Mouse (Mus musculus) cerebellum, postnatal 14 days (tissue): ENCODE measurements at regions not wholly inside any gene's neighbourhood (a gene's known extent, or its start where the extent isn't known, plus 50 kb on each side); places are given as distances from the start of the nearest gene placed in this dataset.
A peak's percentile ranks its signal among the peaks of the same experiment; 100 is the strongest.

ENCODE experiments used
- DNase-seq, 2 experiments: peaks; one replicate each; pipeline ENCODE4 v3.0.0; 2021; ENCODE audit warnings: mixed read lengths in 2 of 2

GRCm38 (mm10) chr1:128779586-128780158, 187.6 kb upstream of the Cxcr4 start:
- DNase-seq: no peak

GRCm38 (mm10) chr1:128772440-128772839, 180.3 kb upstream of the Cxcr4 start:
- DNase-seq: no peak

GRCm38 (mm10) chr1:128770786-128771185, 178.7 kb upstream of the Cxcr4 start:
- DNase-seq: no peak

GRCm38 (mm10) chr1:128767991-128768390, 175.9 kb upstream of the Cxcr4 start:
- no peak for DNase-seq

- no peak for DNase-seq
Measured at GRCm38 (mm10) chr1:128767415-128767814, 175.3 kb upstream of the Cxcr4 start.

GRCm38 (mm10) chr1:128766894-128767268, 174.8 kb upstream of the Cxcr4 start:
- DNase-seq: no peak

GRCm38 (mm10) chr1:128766193-128766893, 174.2 kb upstream of the Cxcr4 start:
- DNase-seq: peak in 1 of 2 experiments; percentile 23

GRCm38 (mm10) chr1:128765626-128766025, 173.5 kb upstream of the Cxcr4 start:
- no peak for DNase-seq

- no peak for DNase-seq
Measured at GRCm38 (mm10) chr1:128765142-128765541, 173.0 kb upstream of the Cxcr4 start.

GRCm38 (mm10) chr1:128762854-128763253, 170.8 kb upstream of the Cxcr4 start:
- no peak for DNase-seq

- no peak for DNase-seq
Measured at GRCm38 (mm10) chr1:128762076-128762475, 170.0 kb upstream of the Cxcr4 start.

GRCm38 (mm10) chr1:128758802-128759481, 166.8 kb upstream of the Cxcr4 start:
- DNase-seq: no peak

GRCm38 (mm10) chr1:128758294-128758801, 166.3 kb upstream of the Cxcr4 start:
- DNase-seq: no peak

- no peak for DNase-seq
Measured at GRCm38 (mm10) chr1:128753427-128754012, 161.4 kb upstream of the Cxcr4 start.

- DNase-seq: no peak
Measured at GRCm38 (mm10) chr1:128749437-128749994, 157.4 kb upstream of the Cxcr4 start.

GRCm38 (mm10) chr1:128747196-128747790, 155.2 kb upstream of the Cxcr4 start:
- DNase-seq: peak; percentile 19 to 31

- peak in 1 of 2 experiments; percentile 38 for DNase-seq
Measured at GRCm38 (mm10) chr1:128746461-128747009, 154.4 kb upstream of the Cxcr4 start.

GRCm38 (mm10) chr1:128740616-128741015, 148.5 kb upstream of the Cxcr4 start:
- peak in 1 of 2 experiments; percentile 12 for DNase-seq

GRCm38 (mm10) chr1:128738152-128738551, 146.1 kb upstream of the Cxcr4 start:
- DNase-seq: peak; percentile 89

GRCm38 (mm10) chr1:128734857-128735256, 142.8 kb upstream of the Cxcr4 start:
- no peak for DNase-seq

GRCm38 (mm10) chr1:128731445-128731844, 139.4 kb upstream of the Cxcr4 start:
- no peak for DNase-seq

GRCm38 (mm10) chr1:128724433-128725091, 132.5 kb upstream of the Cxcr4 start:
- DNase-seq: no peak
